Mouse (Mus musculus) embryonic fibroblast, embryonic 13.5 days (primary cell): ENCODE data around the gene Pitpnm2.

Source experiments
- CTCF ChIP-seq: IDR thresholded peaks from 2 replicates; pipeline ENCODE4 v1.5.1; 2011; ENCODE audit warnings: mild to moderate bottlenecking, control low read depth, low read length, moderate library complexity, borderline replicate concordance; ENCODE audit not compliant: insufficient read depth
- POLR2A ChIP-seq: IDR thresholded peaks from 2 replicates; pipeline ENCODE4 v1.6.1; 2011; ENCODE audit warnings: low read depth, mild to moderate bottlenecking, control low read depth, low read length, moderate library complexity

DNA sequence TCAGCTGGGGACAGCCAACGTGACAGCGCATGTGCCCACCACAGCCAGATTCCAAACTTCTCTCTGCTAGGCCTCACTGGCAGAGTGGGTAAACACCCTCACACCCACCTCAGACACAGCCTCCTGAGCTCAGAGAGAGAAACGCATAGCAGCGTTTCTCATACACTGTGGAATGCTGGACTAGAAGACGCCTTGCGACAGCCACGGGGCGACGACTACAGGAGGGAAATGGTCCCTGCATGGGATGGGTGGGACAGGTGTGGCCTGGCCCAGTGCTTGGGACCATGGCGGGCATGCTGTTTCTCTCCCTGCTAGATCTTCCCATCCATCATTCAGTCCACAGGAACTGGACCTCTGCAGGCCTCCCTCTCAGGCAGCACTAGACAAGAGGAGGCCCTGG is 167.1 kb downstream of the Pitpnm2 start:
- no peak for TF ChIP-seq POLR2A
- TF ChIP-seq CTCF: no peak
